Comparison of ENCODE assay signal across 22 mouse cellular contexts in genomic region chr10:53306674-53307073, GRCm38 (mm10). TPM values are rescaled to one million over a fixed set of nuclear protein-coding genes. Genes with fewer than 3 reads are reported as not detected.
"Had no signal": no experiment of that assay in that cellular context is flagged by ENCODE, and none has a peak within 500 bp of the region (broad histone marks: within the 10 kb centered on the region; RNA-seq: fewer than 3 reads in every experiment).

No protein-coding gene starts in this region.

- H3K9ac ChIP-seq: embryonic facial prominence, embryonic 12.5 days; embryonic facial prominence, embryonic 13.5 days; embryonic facial prominence, embryonic 15.5 days; forebrain, embryonic 12.5 days; forebrain, embryonic 13.5 days; forebrain, embryonic 15.5 days; forebrain, postnatal 0 days had no signal

- H3K9me3 ChIP-seq: embryonic facial prominence, embryonic 10.5 days; embryonic facial prominence, embryonic 12.5 days; embryonic facial prominence, embryonic 13.5 days; embryonic facial prominence, embryonic 15.5 days; forebrain, embryonic 10.5 days; forebrain, embryonic 12.5 days; forebrain, embryonic 13.5 days; forebrain, embryonic 15.5 days had no signal

- H3K36me3 ChIP-seq: embryonic facial prominence, embryonic 10.5 days; embryonic facial prominence, embryonic 12.5 days; embryonic facial prominence, embryonic 15.5 days; forebrain, embryonic 10.5 days; forebrain, embryonic 12.5 days; forebrain, embryonic 15.5 days had no signal

- DNase-seq: cerebellum, adult 2 months; cerebellum, adult 8-10 months; cerebellum, adult 9-10 months; cerebellum, adult 9-11 months; cerebellum, postnatal 14 days; cerebellum, postnatal 25 days; cerebellum, postnatal 36 days; gastrocnemius, adult 2 months; gastrocnemius, postnatal 10 days; gastrocnemius, postnatal 14 days; gastrocnemius, postnatal 25 days; gastrocnemius, postnatal 36 days had no signal

- H3K27me3 ChIP-seq: embryonic facial prominence, embryonic 12.5 days; embryonic facial prominence, embryonic 13.5 days; embryonic facial prominence, embryonic 15.5 days; forebrain, embryonic 12.5 days; forebrain, embryonic 13.5 days; forebrain, embryonic 15.5 days had no signal

- H3K27ac ChIP-seq: embryonic facial prominence, embryonic 10.5 days; embryonic facial prominence, embryonic 12.5 days; embryonic facial prominence, embryonic 13.5 days; embryonic facial prominence, embryonic 15.5 days; forebrain, embryonic 10.5 days; forebrain, embryonic 12.5 days; forebrain, embryonic 13.5 days; forebrain, embryonic 15.5 days had no signal

- H3K4me1 ChIP-seq: embryonic facial prominence, embryonic 10.5 days; embryonic facial prominence, embryonic 12.5 days; embryonic facial prominence, embryonic 13.5 days; embryonic facial prominence, embryonic 15.5 days; forebrain, embryonic 10.5 days; forebrain, embryonic 12.5 days; forebrain, embryonic 13.5 days had no signal

- H3K4me2 ChIP-seq: embryonic facial prominence, embryonic 12.5 days; embryonic facial prominence, embryonic 13.5 days; embryonic facial prominence, embryonic 15.5 days; forebrain, embryonic 12.5 days; forebrain, embryonic 13.5 days; forebrain, embryonic 15.5 days had no signal

- H3K4me3 ChIP-seq: embryonic facial prominence, embryonic 10.5 days; embryonic facial prominence, embryonic 12.5 days; embryonic facial prominence, embryonic 13.5 days; embryonic facial prominence, embryonic 15.5 days; erythroblast, embryonic 14.5 days; forebrain, embryonic 10.5 days; forebrain, embryonic 12.5 days; forebrain, embryonic 13.5 days; forebrain, embryonic 15.5 days; gastrocnemius, adult 2 months had no signal

- ATAC-seq: forebrain, embryonic 15.5 days had no signal

RNA-seq across cellular contexts. Expression of gene Pln, which starts 30.8 kb away (rescaled TPM):
- polyA plus RNA-seq: erythroblast, embryonic 14.5 days had no signal
